Mouse (Mus musculus): ENCODE data around the gene Rab11fip2.

Gene Rab11fip2

DNA sequence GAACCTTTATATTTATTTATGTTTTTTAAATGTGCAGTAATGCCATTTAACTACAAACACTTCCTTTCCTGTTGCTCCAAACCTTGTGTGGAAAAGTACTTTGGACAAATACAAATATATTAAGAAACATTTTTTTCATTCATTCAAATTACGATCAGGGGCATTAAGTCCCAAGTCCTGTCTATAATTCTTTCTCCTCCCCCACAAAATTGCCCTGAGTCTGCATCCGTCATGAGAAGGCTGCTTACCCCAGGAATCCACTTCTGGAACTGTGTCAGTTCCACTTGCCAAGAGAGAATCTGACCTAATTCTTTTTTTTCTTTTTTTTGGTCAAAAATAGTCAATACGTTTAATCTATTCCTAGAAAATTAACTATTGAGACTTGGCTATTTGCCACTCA is 90.4 kb downstream of the Rab11fip2 start:
- DNase-seq, result no peak
